Mouse (Mus musculus): ENCODE results near the gene Syt17. TPM values are rescaled to one million over a fixed set of nuclear protein-coding genes. Genes with fewer than 3 reads are reported as not detected.
"Not testable (repeated sequence)": the region's sequence is repeated elsewhere in the genome, so short reads cannot be mapped to it uniquely, and the experiment has no call there.

The Syt17 gene
- polyA plus RNA-seq, 1 experiment from 2014 or later = 2.4 TPM

- Histone ChIP-seq H3K4me2 (ENCODE audit: low read depth, low read length, severe bottlenecking) (no peak overlapping the region), H3K4me3 (ENCODE audit: low read depth, low read length) (no peak overlapping the region), H3K27me3 (ENCODE audit: control insufficient read depth, insufficient read depth, low read length) (no peaks in the 10 kb centered on the region), H3K9me3 (ENCODE audit: control insufficient read depth, low read length) (no peaks in the 10 kb centered on the region), H3K27ac (ENCODE audit: low read depth, low read length) (no peak overlapping the region), H3K36me3 (ENCODE audit: control insufficient read depth, insufficient read depth, low read length) (no peaks in the 10 kb centered on the region), H3K9ac (ENCODE audit: low read length) (no peak overlapping the region), H3K4me1 (replicated peaks; ENCODE audit: control insufficient read depth, insufficient read depth, low read length) (no peaks in the 10 kb centered on the region)
- WGBS = 48% methylated on average over 3 of the region's 3 CpGs
- ATAC-seq (replicated peaks; ENCODE audit: low FRiP score) (no peak), DNase-seq (ENCODE audit: low spot score) (no peak)
These were observed 89.0 kb downstream of the Syt17 start for GRCm38 (mm10) chr7:118358977-118359376.

- not testable (repeated sequence) for H3K4me3 ChIP-seq (ENCODE audit: low read depth, low read length); ATAC-seq (replicated peaks; ENCODE audit: low FRiP score); H3K27me3 ChIP-seq (ENCODE audit: control insufficient read depth, insufficient read depth, low read length); H3K36me3 ChIP-seq (ENCODE audit: control insufficient read depth, insufficient read depth, low read length); H3K4me1 ChIP-seq (replicated peaks; ENCODE audit: control insufficient read depth, insufficient read depth, low read length); H3K27ac ChIP-seq (ENCODE audit: low read depth, low read length); H3K4me2 ChIP-seq (ENCODE audit: low read depth, low read length, severe bottlenecking); DNase-seq (ENCODE audit: low spot score); H3K9me3 ChIP-seq (ENCODE audit: control insufficient read depth, low read length); H3K9ac ChIP-seq (ENCODE audit: low read length)
- WGBS = 85% methylated on average over 8 of the region's 8 CpGs
These were observed 91.5 kb downstream of the Syt17 start for GRCm38 (mm10) chr7:118356410-118357005.

GRCm38 (mm10) chr7:118350840-118351239, 97.2 kb downstream of the Syt17 start:
- no peak overlapping the region for H3K4me3 ChIP-seq (ENCODE audit: low read depth, low read length)
- H3K36me3 ChIP-seq (ENCODE audit: control insufficient read depth, insufficient read depth, low read length) = no peaks in the 10 kb centered on the region
- ATAC-seq (replicated peaks; ENCODE audit: low FRiP score) (no peak), DNase-seq (ENCODE audit: low spot score) (no peak)
- no peak overlapping the region for H3K27ac ChIP-seq (ENCODE audit: low read depth, low read length)
- no peaks in the 10 kb centered on the region for H3K4me1 ChIP-seq (replicated peaks; ENCODE audit: control insufficient read depth, insufficient read depth, low read length)
- H3K4me2 ChIP-seq (ENCODE audit: low read depth, low read length, severe bottlenecking) = no peak overlapping the region
- 80% methylated on average over 2 of the region's 2 CpGs for WGBS
- H3K9ac ChIP-seq (ENCODE audit: low read length) = no peak overlapping the region
- H3K27me3 ChIP-seq (ENCODE audit: control insufficient read depth, insufficient read depth, low read length) = no peaks in the 10 kb centered on the region
- no peaks in the 10 kb centered on the region for H3K9me3 ChIP-seq (ENCODE audit: control insufficient read depth, low read length)

- Histone ChIP-seq H3K4me1 (replicated peaks; ENCODE audit: control insufficient read depth, insufficient read depth, low read length) (no peaks in the 10 kb centered on the region), H3K27me3 (ENCODE audit: control insufficient read depth, insufficient read depth, low read length) (no peaks in the 10 kb centered on the region), H3K36me3 (ENCODE audit: control insufficient read depth, insufficient read depth, low read length) (no peaks in the 10 kb centered on the region), H3K9ac (ENCODE audit: low read length) (no peak overlapping the region), H3K4me2 (ENCODE audit: low read depth, low read length, severe bottlenecking) (no peak overlapping the region), H3K27ac (ENCODE audit: low read depth, low read length) (no peak overlapping the region), H3K4me3 (ENCODE audit: low read depth, low read length) (no peak overlapping the region), H3K9me3 (ENCODE audit: control insufficient read depth, low read length) (no peaks in the 10 kb centered on the region)
- no peak for DNase-seq (ENCODE audit: low spot score)
- no peak for ATAC-seq (replicated peaks; ENCODE audit: low FRiP score)
- WGBS = 80% methylated on average over 2 of the region's 2 CpGs
These were observed 101.1 kb downstream of the Syt17 start for GRCm38 (mm10) chr7:118346943-118347342.

GRCm38 (mm10) chr7:118346432-118346831, 101.6 kb downstream of the Syt17 start:
- H3K4me1 ChIP-seq (replicated peaks; ENCODE audit: control insufficient read depth, insufficient read depth, low read length) = no peaks in the 10 kb centered on the region
- no peak overlapping the region for H3K9ac ChIP-seq (ENCODE audit: low read length)
- H3K4me3 ChIP-seq (ENCODE audit: low read depth, low read length) = no peak overlapping the region
- no peaks in the 10 kb centered on the region for H3K9me3 ChIP-seq (ENCODE audit: control insufficient read depth, low read length)
- DNase-seq (ENCODE audit: low spot score) (no peak), ATAC-seq (replicated peaks; ENCODE audit: low FRiP score) (no peak)
- no peak overlapping the region for H3K4me2 ChIP-seq (ENCODE audit: low read depth, low read length, severe bottlenecking)
- H3K36me3 ChIP-seq (ENCODE audit: control insufficient read depth, insufficient read depth, low read length) = no peaks in the 10 kb centered on the region
- WGBS = 72% methylated on average over 2 of the region's 2 CpGs
- H3K27me3 ChIP-seq (ENCODE audit: control insufficient read depth, insufficient read depth, low read length) = no peaks in the 10 kb centered on the region
- no peak overlapping the region for H3K27ac ChIP-seq (ENCODE audit: low read depth, low read length)

- H3K36me3 ChIP-seq (ENCODE audit: control insufficient read depth, insufficient read depth, low read length) = no peaks in the 10 kb centered on the region
- WGBS = 91% methylated on average over 3 of the region's 3 CpGs
- no peak overlapping the region for H3K4me3 ChIP-seq (ENCODE audit: low read depth, low read length)
- H3K27ac ChIP-seq (ENCODE audit: low read depth, low read length) = no peak overlapping the region
- no peaks in the 10 kb centered on the region for H3K27me3 ChIP-seq (ENCODE audit: control insufficient read depth, insufficient read depth, low read length)
- no peak overlapping the region for H3K4me2 ChIP-seq (ENCODE audit: low read depth, low read length, severe bottlenecking)
- no peaks in the 10 kb centered on the region for H3K9me3 ChIP-seq (ENCODE audit: control insufficient read depth, low read length)
- H3K9ac ChIP-seq (ENCODE audit: low read length) = no peak overlapping the region
- H3K4me1 ChIP-seq (replicated peaks; ENCODE audit: control insufficient read depth, insufficient read depth, low read length) = no peaks in the 10 kb centered on the region
- DNase-seq (ENCODE audit: low spot score) (no peak), ATAC-seq (replicated peaks; ENCODE audit: low FRiP score) (no peak)
These were observed 102.6 kb downstream of the Syt17 start for GRCm38 (mm10) chr7:118345396-118345795.

- no peak for DNase-seq (ENCODE audit: low spot score)
- H3K4me1 ChIP-seq (replicated peaks; ENCODE audit: control insufficient read depth, insufficient read depth, low read length) = no peaks in the 10 kb centered on the region
- H3K36me3 ChIP-seq (ENCODE audit: control insufficient read depth, insufficient read depth, low read length) = no peaks in the 10 kb centered on the region
- no peak overlapping the region for H3K9ac ChIP-seq (ENCODE audit: low read length)
- WGBS = 87% methylated on average over 9 of the region's 9 CpGs
- H3K27me3 ChIP-seq (ENCODE audit: control insufficient read depth, insufficient read depth, low read length) = no peaks in the 10 kb centered on the region
- ATAC-seq (replicated peaks; ENCODE audit: low FRiP score) = no peak
- no peak overlapping the region for H3K27ac ChIP-seq (ENCODE audit: low read depth, low read length)
- H3K9me3 ChIP-seq (ENCODE audit: control insufficient read depth, low read length) = no peaks in the 10 kb centered on the region
- H3K4me3 ChIP-seq (ENCODE audit: low read depth, low read length) = no peak overlapping the region
- no peak overlapping the region for H3K4me2 ChIP-seq (ENCODE audit: low read depth, low read length, severe bottlenecking)
These were observed 103.3 kb downstream of the Syt17 start for GRCm38 (mm10) chr7:118344701-118345100.

Other genes with a start within 250 kb of the Syt17 start
- 20.0 and 22.4 TPM in 2 replicates for gene Smg1, start 204.6 kb downstream of the Syt17 start, polyA plus RNA-seq (2014; fragmentation: Nextera tagmentation; extraction: Ambion mirVana)
- 0.61 and 1.1 TPM in 2 replicates for gene Itpripl2, start 43.8 kb upstream of the Syt17 start, polyA plus RNA-seq (2014; fragmentation: Nextera tagmentation; extraction: Ambion mirVana)
- 105 and 121 TPM in 2 replicates for gene Coq7, start 85.1 kb upstream of the Syt17 start, polyA plus RNA-seq (2014; fragmentation: Nextera tagmentation; extraction: Ambion mirVana)
- gene Tmc7, start 136.5 kb upstream of the Syt17 start, polyA plus RNA-seq (2014; fragmentation: Nextera tagmentation; extraction: Ambion mirVana) = 10.3 and 13.1 TPM in 2 replicates
- 0.41 and 0.63 TPM in 2 replicates for gene Tmc5, start 149.1 kb upstream of the Syt17 start, polyA plus RNA-seq (2014; fragmentation: Nextera tagmentation; extraction: Ambion mirVana)

All from forebrain, embryonic 11.5 days (tissue).